Mouse (Mus musculus) heart, postnatal 36 days (tissue): ENCODE measurements at regions not wholly inside any gene's neighbourhood (a gene's known extent, or its start where the extent isn't known, plus 50 kb on each side); places are given as distances from the start of the nearest gene placed in this dataset.

Source experiments
- DNase-seq, 2 experiments: peaks; one replicate each; pipeline ENCODE4 v3.0.0; 2021 to 2022
- intact Hi-C: fragments of 180-260 bp; cut with DNase I; formaldehyde crosslinking; loops from one replicate; pipeline ENCODE4 v1.15.1; 2025

DNA sequence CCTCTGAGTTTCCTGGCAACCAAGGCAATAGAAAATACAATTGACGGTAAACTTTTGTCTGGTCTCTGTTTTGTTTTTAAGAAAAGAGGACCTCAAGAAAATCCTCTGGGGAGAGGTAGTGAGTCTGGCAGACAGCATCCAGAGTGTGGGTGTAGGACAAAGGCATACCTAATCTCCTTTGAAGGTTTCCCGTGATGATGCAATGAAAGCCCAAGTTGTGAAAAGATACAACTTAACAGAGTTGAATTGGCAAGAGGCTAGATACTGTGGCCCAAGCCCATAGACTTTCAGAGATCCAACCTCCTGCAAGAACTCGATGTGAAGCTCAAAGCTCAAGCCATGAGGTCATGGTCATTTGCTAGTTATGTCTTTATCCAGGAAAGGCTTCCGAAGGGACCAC lies 526.4 kb upstream of the 3110018I06Rik start:
- intact Hi-C loops = loop anchor here (5.0 kb wide), 1 partner anchor 1045 kb away; no protein-coding TSS in a partner anchor
- no peak for DNase-seq

DNA sequence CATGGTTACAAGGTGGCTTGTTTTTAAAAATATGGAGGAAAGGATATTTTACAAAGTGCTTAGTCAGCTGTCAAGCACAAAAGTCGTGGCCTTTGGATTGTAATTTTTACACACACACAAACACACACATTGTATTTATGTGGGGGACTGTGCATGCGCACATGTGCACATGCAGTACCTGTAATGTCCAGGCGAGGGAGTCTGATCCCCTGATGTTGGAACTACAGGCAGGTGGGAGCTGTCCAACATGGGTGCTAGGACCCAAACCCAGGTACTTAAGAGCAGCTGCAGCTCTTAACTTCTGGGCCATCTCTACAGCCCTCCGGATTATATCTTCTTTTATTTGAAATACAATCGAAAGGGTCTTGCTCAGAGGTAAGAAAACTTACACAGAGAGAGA lies 524.7 kb upstream of the 3110018I06Rik start:
- no peak for DNase-seq
- intact Hi-C loops = loop anchor here (5.0 kb wide), 1 partner anchor 1044 kb away; no protein-coding TSS in a partner anchor

DNA sequence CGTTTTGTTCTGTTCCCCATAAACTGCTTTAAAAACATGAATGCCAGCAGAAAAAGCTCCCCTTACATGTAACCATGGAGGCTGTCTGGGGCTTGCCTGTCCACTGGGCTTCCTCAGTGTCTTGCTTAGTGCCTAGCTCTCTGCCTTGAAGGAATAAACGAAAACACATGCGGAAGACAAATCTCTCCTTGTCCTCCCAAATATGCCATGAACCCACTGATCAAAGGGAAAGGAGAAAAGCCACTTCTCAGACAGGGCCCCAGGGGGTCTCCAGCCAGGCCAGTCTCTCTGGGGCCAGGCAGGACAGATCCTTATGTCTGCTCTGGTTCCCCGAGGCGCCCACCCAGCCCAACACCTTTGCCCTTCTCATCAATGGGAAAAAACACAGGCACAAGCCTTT lies 518.6 kb upstream of the 3110018I06Rik start:
- no peak for DNase-seq
- intact Hi-C loops = no loop called here

DNA sequence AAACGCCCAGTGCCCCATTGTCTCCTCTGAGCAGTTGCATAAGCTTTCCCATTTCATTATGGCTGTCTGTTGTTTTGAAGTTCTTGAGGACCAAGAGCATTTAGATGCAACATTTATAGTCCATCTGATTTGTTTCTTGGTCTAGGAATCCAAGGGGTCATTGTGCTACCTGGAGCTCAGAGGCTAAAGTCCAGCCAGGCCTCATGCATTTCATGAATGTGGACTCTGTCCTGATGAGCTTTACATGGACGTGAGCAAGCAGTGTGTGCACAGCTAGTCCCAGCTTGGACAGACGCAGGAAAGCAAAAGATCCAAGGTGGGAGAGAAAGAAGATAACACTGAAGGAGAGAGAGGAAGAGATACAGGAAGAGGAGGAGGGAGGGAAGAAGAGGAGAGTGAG lies 496.0 kb upstream of the 3110018I06Rik start:
- intact Hi-C loops = no loop called here
- no peak for DNase-seq

DNA sequence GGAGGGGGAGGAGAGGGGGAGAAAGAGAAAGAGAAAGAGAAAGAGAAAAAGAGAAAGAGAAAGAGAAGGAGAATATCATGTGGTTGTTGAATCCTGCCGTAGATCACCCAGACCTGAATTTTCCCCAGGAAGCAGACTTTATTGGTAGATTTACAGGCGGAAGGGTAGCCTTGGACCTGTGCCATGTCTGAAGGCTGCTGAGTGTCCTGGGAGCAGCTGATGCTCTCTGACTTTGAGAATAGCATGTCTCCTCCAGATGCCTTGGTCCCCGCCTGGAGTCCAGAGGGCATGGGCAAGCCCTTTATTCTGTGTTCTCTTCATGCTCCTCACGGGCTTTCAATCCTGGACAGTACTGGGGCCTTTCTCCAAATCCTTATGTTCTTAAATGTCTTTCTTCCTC lies 495.4 kb upstream of the 3110018I06Rik start:
- intact Hi-C loops = no loop called here
- no peak for DNase-seq

DNA sequence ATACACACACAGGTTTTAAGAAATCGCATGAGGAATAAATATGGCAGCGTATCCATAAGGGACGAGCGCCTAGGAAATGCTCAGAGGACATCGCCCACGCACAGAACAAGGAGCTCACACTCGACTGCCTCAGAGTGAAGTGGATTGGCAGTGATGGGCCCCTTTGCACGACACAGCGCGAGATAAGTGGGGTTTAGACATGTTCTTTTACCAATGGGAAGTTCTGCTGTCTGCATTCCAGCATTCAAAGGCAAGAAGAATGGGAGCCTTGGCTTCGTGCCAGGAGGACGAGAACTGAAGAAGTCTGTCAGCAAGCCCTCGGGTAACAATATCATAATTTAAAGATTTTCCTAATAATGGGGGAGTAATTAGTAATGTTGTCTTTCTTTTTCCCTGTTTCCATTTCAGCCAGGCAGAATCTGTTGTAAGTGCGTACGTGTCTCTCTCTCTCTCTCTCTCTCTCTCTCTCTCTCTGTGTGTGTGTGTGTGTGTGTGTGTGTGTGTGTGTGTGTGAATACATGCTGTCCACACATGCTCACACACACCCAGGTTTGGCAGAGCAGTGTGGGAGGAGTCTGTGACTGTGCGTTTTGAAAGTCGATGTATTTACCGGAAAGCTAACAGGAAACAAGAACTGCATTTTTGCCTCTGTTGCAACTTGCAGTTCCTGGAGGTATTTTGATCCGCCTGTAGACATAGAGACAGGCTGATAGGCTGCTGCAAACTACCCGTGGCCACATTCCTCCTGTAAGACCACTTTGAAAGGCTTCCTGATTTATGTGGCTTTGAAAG lies 477.2 kb upstream of the 3110018I06Rik start:
- intact Hi-C loops = no loop called here
- no peak for DNase-seq

DNA sequence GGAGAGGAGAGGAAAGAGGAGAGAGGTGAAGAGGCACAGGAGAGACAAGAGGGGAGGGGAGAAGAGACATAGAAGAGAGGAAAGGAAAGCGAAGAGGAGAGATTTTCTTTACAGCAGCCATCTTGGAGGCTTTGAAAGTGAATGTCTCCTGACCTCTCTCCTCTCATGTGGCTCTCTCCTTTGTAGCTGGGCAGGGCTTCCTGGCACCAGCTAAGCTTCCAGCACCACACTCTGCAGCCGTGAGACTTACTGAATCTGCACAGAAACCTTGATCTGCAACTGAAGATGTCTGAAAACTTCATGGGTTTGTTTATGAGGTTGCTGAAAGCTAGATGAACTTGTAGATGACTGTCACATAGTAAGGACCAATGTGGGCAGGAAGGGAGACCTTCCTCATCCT lies 471.6 kb upstream of the 3110018I06Rik start:
- intact Hi-C loops = no loop called here
- DNase-seq = no peak

DNA sequence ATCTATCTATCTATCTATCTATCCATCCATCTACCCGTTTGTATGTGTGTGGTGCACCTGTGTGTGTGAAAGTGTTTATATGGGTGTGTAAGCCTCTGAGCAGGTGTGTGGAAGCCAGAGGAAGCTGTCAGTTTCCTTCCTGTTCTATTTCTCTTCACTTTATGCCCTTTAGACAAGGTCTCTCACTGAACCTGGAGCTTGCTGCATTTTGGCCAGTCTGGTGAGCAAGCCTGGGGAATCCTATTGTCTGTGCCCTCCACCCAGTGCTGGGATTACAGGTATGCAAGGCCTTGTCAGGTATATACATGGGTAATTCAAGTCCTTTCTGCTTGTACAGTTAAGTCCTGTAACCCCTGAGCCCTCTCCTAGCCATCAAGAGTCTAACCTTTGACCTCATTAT lies 466.6 kb upstream of the 3110018I06Rik start:
- intact Hi-C loops = no loop called here
- no peak for DNase-seq

DNA sequence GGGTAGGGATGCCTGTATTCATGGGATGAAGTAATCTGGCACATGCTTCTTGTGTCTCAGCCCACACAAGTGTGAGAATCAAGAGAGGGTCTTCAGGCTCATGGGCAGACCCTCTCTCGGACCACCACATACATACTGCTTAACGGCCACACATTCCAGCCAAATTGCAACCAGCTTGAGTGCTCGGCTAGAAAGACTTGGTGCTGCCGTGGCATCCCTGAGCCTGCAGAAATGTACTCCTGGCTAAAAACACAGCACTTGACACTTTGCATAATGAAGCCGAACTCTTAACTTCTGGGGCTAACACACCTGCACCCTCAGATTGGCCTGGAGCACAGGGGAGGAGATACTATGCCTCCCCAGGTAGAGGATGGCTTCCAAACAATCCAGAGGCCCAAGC lies 461.6 kb upstream of the 3110018I06Rik start:
- no peak for DNase-seq
- intact Hi-C loops = no loop called here

DNA sequence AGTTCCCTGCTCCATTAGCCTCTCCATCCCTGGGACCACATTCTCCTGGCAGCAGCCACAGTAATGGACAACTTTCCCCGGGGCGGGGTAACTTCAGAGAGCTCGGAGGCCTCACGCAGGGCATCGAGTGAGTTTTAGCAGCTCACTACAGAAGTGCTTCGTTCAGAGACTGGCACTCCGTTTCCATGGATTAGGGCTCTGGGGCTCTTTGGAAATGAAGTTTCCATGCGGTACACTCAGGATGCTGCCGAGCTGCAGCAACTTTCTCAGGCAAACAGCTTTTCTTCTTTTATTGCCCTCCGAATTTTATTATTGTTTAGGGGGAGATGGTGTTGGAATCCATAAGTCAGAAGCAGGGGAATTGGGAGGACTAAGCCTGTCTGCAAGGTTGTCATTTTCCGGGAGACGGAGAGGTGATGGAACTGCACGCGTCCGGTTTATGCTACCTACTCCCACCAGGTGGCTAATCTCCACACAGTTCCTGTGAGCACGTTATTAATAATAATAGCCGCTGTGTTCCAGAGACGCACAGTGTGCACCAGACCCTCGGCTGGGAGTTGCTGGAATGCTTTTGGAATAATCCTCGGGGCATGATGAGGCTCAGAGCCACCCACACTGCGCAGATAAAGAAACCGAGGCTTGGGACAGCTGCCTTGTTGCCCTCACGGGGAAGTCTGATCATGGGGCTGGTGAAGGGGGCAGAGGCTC lies 460.4 kb upstream of the 3110018I06Rik start:
- intact Hi-C loops = no loop called here
- DNase-seq = no peak

DNA sequence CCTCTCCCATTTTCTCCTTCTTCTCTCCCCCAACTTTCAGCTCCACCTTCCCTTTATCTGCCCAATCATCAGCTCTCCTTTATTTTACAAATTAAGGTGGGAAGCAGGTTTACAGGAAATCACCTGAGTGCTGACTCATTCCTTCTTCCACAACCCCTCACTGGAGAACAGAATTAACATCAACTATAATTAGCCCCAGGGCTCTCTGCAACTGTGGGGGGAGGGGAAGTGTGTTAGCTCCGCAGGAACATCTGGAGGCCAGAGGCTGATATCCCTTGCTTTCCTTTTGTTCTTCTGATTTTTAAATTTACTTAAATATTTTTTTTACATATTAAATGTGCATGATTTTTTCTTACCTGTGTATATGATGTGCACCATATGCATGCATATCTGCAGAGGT lies 459.4 kb upstream of the 3110018I06Rik start:
- no peak for DNase-seq
- intact Hi-C loops = no loop called here

DNA sequence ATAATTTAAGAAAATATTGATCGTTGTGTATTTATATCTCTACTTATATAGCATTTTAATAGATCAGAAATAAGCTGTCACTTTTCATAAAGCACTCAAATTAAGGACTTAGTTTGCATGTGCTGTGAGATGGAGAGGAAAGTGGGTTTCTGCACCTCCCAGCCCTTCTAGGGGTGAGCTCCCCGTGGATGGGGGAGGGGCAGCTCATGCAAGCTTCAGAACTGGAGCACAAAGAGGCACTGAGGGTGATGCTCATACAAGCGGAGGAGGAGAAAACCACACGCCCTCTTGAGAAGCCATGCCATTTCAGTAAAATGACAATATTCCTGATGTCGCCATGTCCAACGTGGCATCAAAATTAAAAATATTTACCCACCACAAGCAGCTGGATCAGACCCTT lies 452.1 kb upstream of the 3110018I06Rik start:
- no peak for DNase-seq
- intact Hi-C loops = no loop called here

DNA sequence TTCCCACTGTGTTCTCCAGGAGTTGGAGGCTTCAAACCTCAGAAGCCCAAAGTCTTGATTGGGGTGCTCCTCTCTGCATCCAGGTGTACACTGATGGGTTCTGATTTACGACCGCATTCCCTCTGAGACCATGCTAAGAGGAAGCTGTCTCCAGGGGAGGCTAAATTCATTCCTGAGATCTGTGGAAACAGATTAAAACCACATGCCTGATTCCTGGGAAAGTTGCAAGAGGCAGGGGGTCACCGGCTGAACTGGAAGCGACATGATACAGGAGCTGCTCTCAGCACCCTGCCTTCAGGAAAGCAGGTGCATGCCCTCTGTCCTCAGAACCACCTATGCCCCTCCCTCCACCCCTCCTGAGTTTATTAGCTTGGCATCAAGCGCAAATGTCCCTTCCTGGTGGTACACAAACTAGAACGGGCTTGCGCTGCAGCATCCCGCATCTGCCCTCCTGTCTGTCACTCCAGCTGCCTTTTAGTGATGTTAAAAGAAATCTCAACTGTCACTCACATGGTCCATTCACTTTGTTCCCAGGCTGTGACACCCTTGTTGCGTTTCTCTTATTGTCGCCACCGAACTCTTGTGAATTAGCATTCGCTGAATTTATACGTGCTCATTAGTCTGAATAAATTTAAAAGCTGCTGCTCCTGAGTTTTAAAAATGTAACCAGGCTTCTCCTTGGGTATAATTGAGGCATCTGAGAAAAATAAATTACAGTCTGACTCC lies 446.3 kb upstream of the 3110018I06Rik start:
- intact Hi-C loops = no loop called here
- DNase-seq = no peak

DNA sequence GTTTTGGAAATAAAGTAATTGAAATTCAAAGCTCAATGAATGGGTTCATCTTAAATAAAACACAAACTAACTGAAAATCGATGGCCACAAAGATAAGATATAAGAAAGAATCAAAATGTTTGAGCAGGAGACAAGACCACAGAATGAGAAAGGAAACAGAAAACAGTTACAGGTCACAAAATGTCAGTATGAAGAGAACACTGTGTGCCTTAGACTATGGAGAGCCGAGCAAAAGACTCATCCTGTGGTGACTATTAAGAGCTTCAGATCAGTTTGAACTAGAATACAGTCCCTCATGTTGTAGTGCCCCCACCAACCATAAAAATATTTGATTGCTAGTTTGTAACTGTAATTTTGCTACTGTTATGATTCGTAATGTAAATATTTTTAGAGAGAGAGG lies 441.9 kb upstream of the 3110018I06Rik start:
- intact Hi-C loops = no loop called here
- no peak for DNase-seq

DNA sequence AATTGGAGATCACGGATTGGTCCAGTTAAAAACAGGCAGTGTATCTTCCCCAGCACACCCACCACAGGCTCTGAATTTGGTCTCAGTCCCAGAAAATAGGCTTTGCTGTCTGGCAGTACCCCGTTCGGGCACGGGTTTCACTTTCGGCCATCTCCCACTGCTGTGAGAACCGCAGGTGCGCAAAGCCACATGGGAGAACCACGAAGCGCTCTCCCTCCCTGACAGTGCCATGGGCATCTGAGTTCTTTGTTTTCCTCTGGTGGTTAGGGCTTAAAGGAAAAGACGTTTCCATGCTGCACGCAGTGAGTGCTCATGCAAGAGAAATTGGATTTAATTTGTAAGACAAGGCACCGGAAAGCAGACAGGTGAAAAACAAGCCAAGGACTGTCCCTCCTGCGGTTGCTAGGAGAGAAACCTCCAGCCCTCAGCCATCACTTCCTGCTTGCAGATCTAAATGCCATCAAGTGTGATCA lies 441.3 kb upstream of the 3110018I06Rik start:
- intact Hi-C loops = no loop called here
- DNase-seq = no peak

DNA sequence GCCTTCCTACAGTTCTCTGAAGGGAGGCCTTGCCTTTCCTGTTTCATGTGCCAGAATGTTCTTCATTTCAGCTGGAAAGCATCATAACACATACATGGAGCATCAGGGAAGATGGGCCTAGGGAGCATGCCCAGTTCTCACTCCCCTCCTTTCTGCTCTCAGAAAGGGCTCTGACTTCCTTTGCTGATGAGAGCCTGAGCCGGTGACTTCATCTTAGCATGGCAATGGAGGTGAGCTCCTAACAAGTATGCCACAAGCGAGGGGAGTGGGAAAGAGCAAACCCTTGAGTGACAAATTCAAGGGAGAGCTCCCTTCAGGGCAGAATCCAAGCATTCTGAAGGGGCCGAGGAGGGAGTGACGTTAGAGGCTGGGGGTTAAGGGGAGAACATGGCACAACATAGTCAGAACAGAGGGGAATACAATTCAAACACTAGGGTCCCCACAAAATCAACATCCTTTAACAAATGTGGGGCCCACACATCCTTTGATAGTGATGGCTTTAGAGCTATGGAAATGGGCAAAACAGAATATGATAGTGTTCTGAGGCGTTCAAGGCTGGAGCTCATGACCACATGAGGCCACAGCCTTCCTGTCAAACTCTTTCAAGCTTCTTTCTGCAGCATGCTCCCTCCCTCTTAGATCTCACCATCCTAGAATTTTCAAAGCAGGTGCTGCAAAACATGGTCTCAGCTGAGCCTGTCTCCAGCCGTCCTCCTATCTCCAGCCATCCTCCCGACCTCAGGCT lies 437.4 kb upstream of the 3110018I06Rik start:
- intact Hi-C loops = no loop called here
- no peak for DNase-seq

DNA sequence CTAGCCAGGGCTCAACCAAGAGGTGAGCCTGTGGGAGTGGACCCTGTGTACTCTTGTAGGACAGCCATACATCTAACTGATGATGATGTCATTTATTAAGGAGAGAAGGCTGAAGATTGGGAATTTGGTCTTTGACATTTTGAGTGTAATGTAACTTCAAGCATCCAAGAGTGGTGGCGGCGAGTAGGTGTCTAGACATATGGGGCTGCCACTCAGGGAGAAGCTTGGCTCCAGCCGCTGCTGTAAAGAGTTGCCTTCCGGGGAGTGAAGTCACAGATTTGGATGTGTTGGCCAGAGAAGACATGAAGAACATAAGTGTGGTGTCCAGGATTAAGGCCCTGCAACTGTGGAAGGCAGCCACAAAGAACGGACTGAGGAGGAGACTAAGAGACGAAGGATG lies 436.3 kb upstream of the 3110018I06Rik start:
- intact Hi-C loops = no loop called here
- DNase-seq = no peak

DNA sequence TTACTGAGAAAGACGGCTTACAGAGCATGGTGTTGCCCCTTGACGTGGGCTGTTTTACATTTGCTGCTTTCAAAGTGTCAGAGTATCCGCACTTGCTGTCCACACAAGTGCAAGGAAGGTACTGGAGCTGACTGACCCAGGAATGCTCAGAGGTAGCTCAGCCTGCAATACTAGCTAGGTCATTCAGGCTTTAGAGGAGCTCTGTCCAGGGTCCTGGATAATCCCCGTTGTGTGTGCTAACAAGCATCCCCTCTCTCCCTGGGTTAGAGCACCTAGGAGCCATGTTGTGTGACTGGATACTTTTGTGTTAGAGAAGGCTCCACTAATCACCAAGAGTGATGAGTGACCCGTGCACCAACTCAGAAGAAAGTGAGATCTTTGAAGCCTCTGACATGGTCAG lies 431.9 kb upstream of the 3110018I06Rik start:
- no peak for DNase-seq
- intact Hi-C loops = no loop called here

DNA sequence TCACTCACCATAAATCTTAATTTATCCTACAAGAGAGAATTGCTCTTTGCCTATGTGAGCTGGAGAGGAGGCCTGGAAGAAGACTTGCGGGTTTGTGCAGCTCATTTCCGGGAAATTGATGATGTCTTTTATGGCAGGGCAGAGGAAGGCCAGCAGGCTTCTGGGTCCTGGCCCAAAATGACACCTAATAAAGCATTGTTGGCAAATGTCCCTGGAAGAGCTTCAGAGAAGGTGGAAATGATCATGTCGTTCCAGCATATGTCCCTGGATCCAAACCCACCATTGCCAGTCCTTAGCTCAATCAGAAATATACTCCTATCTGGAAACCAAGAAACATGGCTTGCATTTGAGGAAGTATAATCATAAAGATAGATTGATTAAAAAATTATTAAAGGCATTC lies 427.9 kb upstream of the 3110018I06Rik start:
- DNase-seq = no peak
- intact Hi-C loops = loop anchor here (10.0 kb wide), 1 partner anchor 504 kb away; no protein-coding TSS in a partner anchor

DNA sequence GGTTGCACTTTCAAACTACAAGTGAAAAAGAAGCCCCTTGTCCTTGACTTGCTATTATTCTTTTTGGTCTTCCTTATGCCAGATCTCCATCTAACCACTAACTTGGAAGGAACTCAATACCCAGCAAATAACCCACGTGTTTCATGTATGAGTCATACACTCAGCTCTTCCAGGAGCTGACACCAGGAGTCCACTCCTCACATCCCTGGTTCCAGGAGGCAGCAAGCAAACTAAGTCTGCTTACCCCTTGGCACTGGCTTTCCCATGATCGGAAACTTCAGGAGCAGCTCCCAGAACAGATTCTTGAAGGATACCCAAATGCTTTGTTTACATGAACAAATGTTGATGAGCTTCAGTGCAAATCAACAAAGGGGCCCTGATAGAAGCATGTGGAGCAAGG lies 421.1 kb upstream of the 3110018I06Rik start:
- intact Hi-C loops = loop anchor here (10.0 kb wide), 1 partner anchor 497 kb away; no protein-coding TSS in a partner anchor

DNA sequence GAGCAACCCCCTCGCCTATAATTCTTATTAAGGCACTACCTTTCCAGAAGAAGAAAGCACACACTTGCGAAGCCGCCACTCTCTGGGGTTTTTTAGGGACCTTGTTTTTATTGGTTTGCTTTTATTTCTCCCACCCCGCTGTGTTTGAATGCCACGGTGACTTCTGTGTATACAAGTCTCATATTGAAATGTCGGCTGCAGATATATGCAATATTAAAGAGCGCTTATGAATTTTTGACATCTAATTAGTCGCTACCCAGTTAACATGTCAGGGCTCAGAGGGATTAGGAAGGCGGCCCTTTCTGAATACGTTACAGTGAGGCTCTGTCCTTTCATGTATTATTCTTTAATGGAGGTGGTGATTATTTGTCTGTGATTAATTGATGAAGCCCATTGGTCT lies 405.9 kb upstream of the 3110018I06Rik start:
- intact Hi-C loops = loop anchor here (5.0 kb wide), 1 partner anchor 1035 kb away; no protein-coding TSS in a partner anchor

More for the DNA sequence above, 421.1 kb upstream of the 3110018I06Rik start:
- no peak for DNase-seq

More for the DNA sequence above, 405.9 kb upstream of the 3110018I06Rik start:
- no peak for DNase-seq
